Mouse (Mus musculus) C2C12 (cell line): ENCODE data around the gene Gli1.

Source experiments
- CEBPB ChIP-seq: IDR thresholded peaks from one replicate; pipeline ENCODE4 v1.6.1; 2011; ENCODE audit warnings: low read depth, mild to moderate bottlenecking, control low read depth, moderate library complexity
- CTCF ChIP-seq: IDR thresholded peaks from one replicate; pipeline ENCODE4 v1.5.1; 2011; ENCODE audit not compliant: control insufficient read depth, insufficient read depth, insufficient read length
- MAX ChIP-seq: IDR thresholded peaks from one replicate; pipeline ENCODE4 v1.6.1; 2011; ENCODE audit warnings: mild to moderate bottlenecking, control low read depth
- MYOD1 ChIP-seq: IDR thresholded peaks from one replicate; pipeline ENCODE4 v1.6.1; 2011; ENCODE audit warnings: low read depth; ENCODE audit not compliant: control insufficient read depth, insufficient read length
- USF1 ChIP-seq: IDR thresholded peaks from one replicate; pipeline ENCODE4 v1.6.1; 2011; ENCODE audit warnings: low read depth, mild to moderate bottlenecking, control low read depth, moderate library complexity

- no peak for TF ChIP-seq CTCF
- TF ChIP-seq MYOD1 = no peak
- no peak for TF ChIP-seq MAX
- TF ChIP-seq CEBPB = no peak
- no peak for TF ChIP-seq USF1
These were observed 9.5 kb upstream of the Gli1 start for GRCm38 (mm10) chr10:127351285-127351595.
